Mouse (Mus musculus): ENCODE results near the gene Olfr449. TPM values are rescaled to one million over a fixed set of nuclear protein-coding genes. Genes with fewer than 3 reads are reported as not detected.

Olfr449 gene
- not detected in 2 replicates for polyA plus RNA-seq (2012; rRNA removed; ENCODE audit: low replicate concordance)

DNA sequence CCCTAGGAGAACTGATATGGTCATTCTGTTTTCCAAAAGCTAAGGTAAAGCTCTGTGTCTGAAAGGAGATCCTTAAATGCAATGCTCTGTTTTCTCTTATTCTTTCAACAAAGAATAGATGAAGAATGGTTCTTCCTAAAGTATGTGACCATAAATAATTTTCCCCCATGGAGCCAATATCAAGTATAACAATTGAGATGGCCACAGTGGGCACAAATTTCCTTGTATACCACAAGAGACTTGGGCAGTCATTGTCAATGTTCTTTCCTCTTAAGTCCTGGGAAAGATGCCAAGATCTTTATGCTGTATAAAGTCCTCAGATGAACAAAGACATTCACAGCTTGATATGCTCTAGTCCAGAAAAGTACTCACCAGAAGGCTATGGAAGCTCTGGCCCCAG lies at the start of gene Olfr449:
Olfr449 (plus strand) TSS at position 301 of the 400 bp plus-strand sequence.

GRCm38 (mm10) chr6:42784793-42785192 lies 49.4 kb upstream of the Olfr449 start, which contains the start of gene Olfr452:
TSS of gene Olfr452 (plus strand) at chr6:42785093.

GRCm38 (mm10) chr6:42811639-42812038 lies 22.5 kb upstream of the Olfr449 start, which contains the start of gene Olfr450:
TSS of gene Olfr450 (plus strand) at chr6:42811939.

Other genes starting within 250 kb of the Olfr449 start
- 0.06 TPM in 1 of 2 replicates, not detected in the other for gene Tcaf3, start 236.7 kb upstream of the Olfr449 start, polyA plus RNA-seq (2012; rRNA removed; ENCODE audit: low replicate concordance)
- gene Tcaf2, start 189.1 kb upstream of the Olfr449 start, polyA plus RNA-seq (2012; rRNA removed; ENCODE audit: low replicate concordance) = 5.7 and 6.4 TPM in 2 replicates
- 60.2 and 68.9 TPM in 2 replicates for gene Tcaf1, start 124.3 kb upstream of the Olfr449 start, polyA plus RNA-seq (2012; rRNA removed; ENCODE audit: low replicate concordance)
- not detected in 2 replicates for gene Olfr453, start 95.0 kb upstream of the Olfr449 start, polyA plus RNA-seq (2012; rRNA removed; ENCODE audit: low replicate concordance)
- gene Olfr38, start 78.0 kb upstream of the Olfr449 start, polyA plus RNA-seq (2012; rRNA removed; ENCODE audit: low replicate concordance) = not detected in 2 replicates
- gene Olfr452, start 49.3 kb upstream of the Olfr449 start, polyA plus RNA-seq (2012; rRNA removed; ENCODE audit: low replicate concordance) = not detected in 2 replicates
- gene Olfr450, start 22.4 kb upstream of the Olfr449 start, polyA plus RNA-seq (2012; rRNA removed; ENCODE audit: low replicate concordance) = not detected in 2 replicates
- not detected in 2 replicates for gene Olfr448, start 56.1 kb downstream of the Olfr449 start, polyA plus RNA-seq (2012; rRNA removed; ENCODE audit: low replicate concordance)
- not detected in 2 replicates for gene Olfr447, start 74.5 kb downstream of the Olfr449 start, polyA plus RNA-seq (2012; rRNA removed; ENCODE audit: low replicate concordance)
- not detected in 2 replicates for gene Olfr446, start 87.0 kb downstream of the Olfr449 start, polyA plus RNA-seq (2012; rRNA removed; ENCODE audit: low replicate concordance)
- not detected in 2 replicates for gene Olfr444, start 114.7 kb downstream of the Olfr449 start, polyA plus RNA-seq (2012; rRNA removed; ENCODE audit: low replicate concordance)

Measured in subcutaneous adipose tissue, adult 2 months (tissue).